Mouse (Mus musculus) frontal cortex, postnatal 25 days (tissue): ENCODE measurements around the gene Gm5475.

Experiments
- DNase-seq, 2 experiments: peaks; one replicate each; pipeline ENCODE4 v3.0.0; 2022; ENCODE audit warnings: low spot score in 2 of 2

Gene Gm5475

GRCm38 (mm10) chr15:100448572-100448971, 26.6 kb downstream of the Gm5475 start:
- no peak for DNase-seq

- no peak for DNase-seq
Observed at GRCm38 (mm10) chr15:100449495-100449894, 27.5 kb downstream of the Gm5475 start.

GRCm38 (mm10) chr15:100451245-100451644, 29.3 kb downstream of the Gm5475 start:
- DNase-seq = no peak

GRCm38 (mm10) chr15:100452486-100452885, 30.5 kb downstream of the Gm5475 start:
- no peak for DNase-seq

GRCm38 (mm10) chr15:100456356-100456991, 34.5 kb downstream of the Gm5475 start:
- DNase-seq = no peak

GRCm38 (mm10) chr15:100457340-100457739, 35.4 kb downstream of the Gm5475 start:
- DNase-seq = peak; percentile 48 to 61

- no peak for DNase-seq
Observed at GRCm38 (mm10) chr15:100458055-100458454, 36.1 kb downstream of the Gm5475 start.

GRCm38 (mm10) chr15:100460942-100461341, 39.0 kb downstream of the Gm5475 start:
- no peak for DNase-seq

- DNase-seq = no peak
Observed at GRCm38 (mm10) chr15:100461646-100462045, 39.7 kb downstream of the Gm5475 start.

- DNase-seq = no peak
Observed at GRCm38 (mm10) chr15:100462086-100462485, 40.1 kb downstream of the Gm5475 start.

GRCm38 (mm10) chr15:100463712-100464111, 41.8 kb downstream of the Gm5475 start:
- peak; percentile 59 to 65 for DNase-seq

GRCm38 (mm10) chr15:100465432-100465831, 43.5 kb downstream of the Gm5475 start:
- DNase-seq = no peak

- DNase-seq = no peak
Observed at GRCm38 (mm10) chr15:100467738-100468137, 45.8 kb downstream of the Gm5475 start.

GRCm38 (mm10) chr15:100468295-100469188, 46.6 kb downstream of the Gm5475 start, which contains the start of gene Letmd1:
Gene Letmd1, plus strand, starts transcription at chr15:100469023.
- peak; percentile 77 to 81 for DNase-seq

GRCm38 (mm10) chr15:100469189-100469545, 47.2 kb downstream of the Gm5475 start:
- no peak for DNase-seq

- no peak for DNase-seq
Observed at GRCm38 (mm10) chr15:100470037-100470436, 48.1 kb downstream of the Gm5475 start.

- DNase-seq = no peak
Observed at GRCm38 (mm10) chr15:100473926-100474503, 52.1 kb downstream of the Gm5475 start.
